8 mouse cellular contexts compared by ENCODE assay signal in the genomic region with DNA sequence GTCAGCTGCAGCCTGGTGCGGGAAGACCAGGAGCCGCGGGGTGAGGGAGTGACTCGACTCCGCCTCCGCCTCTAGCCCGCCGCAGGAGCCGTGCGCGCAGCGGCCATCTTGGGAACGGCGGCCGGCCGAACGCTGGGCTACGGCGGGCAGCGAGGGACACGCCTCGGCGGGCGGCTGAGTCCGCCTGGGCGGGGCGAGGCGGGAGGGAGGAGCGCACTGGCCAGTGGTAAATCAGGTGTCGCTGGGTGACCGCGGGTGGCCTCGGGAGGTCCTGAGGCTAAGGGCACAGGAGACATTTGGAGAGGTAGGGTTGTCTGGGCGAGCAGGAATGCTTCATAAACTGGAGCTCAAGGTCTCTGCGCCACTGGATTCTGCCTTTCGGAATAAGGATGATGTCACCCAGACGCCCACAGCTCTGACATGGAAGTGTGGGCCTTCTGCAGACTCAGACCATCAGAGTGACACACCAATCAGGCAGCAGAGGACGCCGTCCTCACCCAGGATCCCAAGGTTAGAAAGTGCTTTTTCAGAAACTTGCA. TPM values are rescaled to one million over a fixed set of nuclear protein-coding genes. Genes with fewer than 3 reads are reported as not detected.
DNase-seq lines count a peak whose midpoint lies in the region; ATAC-seq and TF ChIP-seq lines count a peak whose summit lies in the region.

A gene (minus strand): TSS at position 134 of the 539 bp plus-strand sequence.

- H3K9me3 ChIP-seq in heart, embryonic 12.5 days (replicated peaks) = no peaks in the 10 kb centered on the region
- H3K9me3 ChIP-seq in kidney, postnatal 0 days (replicated peaks; ENCODE audit: low read length) = no peaks in the 10 kb centered on the region

- peak within 1 kb of the TSS; percentile 72 for H3K4me3 ChIP-seq in brown adipose tissue, adult 24 weeks (ENCODE audit: insufficient read depth, low read depth, low read length)
- H3K4me3 ChIP-seq in heart, embryonic 12.5 days = peak within 1 kb of the TSS; percentile 97
- H3K4me3 ChIP-seq in kidney, postnatal 0 days (replicated peaks; ENCODE audit: low read depth, low read length) = peak within 1 kb of the TSS; percentile 93
- peak within 1 kb of the TSS; percentile 82 for H3K4me3 ChIP-seq in liver, adult 2 months (ENCODE audit: insufficient read depth, low read depth, low read length)

- H3K27me3 ChIP-seq in heart, embryonic 12.5 days (replicated peaks) = no peaks in the 10 kb centered on the region
- no peaks in the 10 kb centered on the region for H3K27me3 ChIP-seq in kidney, postnatal 0 days (ENCODE audit: insufficient read depth, low read length)
- H3K27me3 ChIP-seq in liver, adult 2 months (ENCODE audit: control insufficient read depth, insufficient read depth, low read length) = no peaks in the 10 kb centered on the region

- peak within 1 kb of the TSS; percentile 70 for H3K27ac ChIP-seq in brown adipose tissue, adult 24 weeks (replicated peaks; ENCODE audit: low read depth, low read length)
- peak within 1 kb of the TSS; percentile 97 for H3K27ac ChIP-seq in heart, embryonic 12.5 days (ENCODE audit: poor library complexity, severe bottlenecking)
- peak within 1 kb of the TSS; percentile 95 for H3K27ac ChIP-seq in kidney, postnatal 0 days
- peak within 1 kb of the TSS; percentile 70 for H3K27ac ChIP-seq in liver, adult 2 months (replicated peaks; ENCODE audit: insufficient read depth, low read depth, low read length)

- H3K79me2 ChIP-seq in liver, adult 2 months (ENCODE audit: control insufficient read depth, insufficient read depth, low read length) = peaks cover 15% of the 10 kb centered on the region; the same call in 1 of the 2 replicates

- DNase-seq in kidney, postnatal 0 days (ENCODE audit: low spot score) = peak; percentile 93
- DNase-seq in liver, adult 2 months (ENCODE audit: extremely low read depth, low read depth, low spot score) = peak; percentile 71
- DNase-seq in spleen, postnatal 36 days (ENCODE audit: low spot score in 2 of 2) = peak; percentile 86

- H3K4me1 ChIP-seq in brown adipose tissue, adult 24 weeks (ENCODE audit: control insufficient read depth, insufficient read depth, insufficient read length, low read length) = peaks cover 5% of the 10 kb centered on the region
- peaks cover 38% of the 10 kb centered on the region for H3K4me1 ChIP-seq in heart, embryonic 12.5 days (replicated peaks)
- H3K4me1 ChIP-seq in kidney, postnatal 0 days (replicated peaks; ENCODE audit: insufficient read depth, low read length) = 0 out of 2 replicates have a peak, but pooled peaks cover 7% of the 10 kb centered on the region
- H3K4me1 ChIP-seq in liver, adult 2 months (ENCODE audit: control insufficient read depth, insufficient read depth, low read length) = peaks cover 8% of the 10 kb centered on the region; the same call in 1 of the 2 replicates

- under 1% methylated on average over 39 of the region's 39 CpGs for WGBS in heart, embryonic 12.5 days
- WGBS in kidney, postnatal 0 days = 0% methylated on average over 39 of the region's 39 CpGs
- under 1% methylated on average over 38 of the region's 39 CpGs for WGBS in liver, adult 2 months

- ATAC-seq in CD4-positive, CD25-positive, alpha-beta regulatory T cell, adult 4 months = peak; percentile 84
- peak; percentile 97 for ATAC-seq in erythroid progenitor cell, adult 5-6 weeks (replicated peaks; ENCODE audit: low FRiP score, poor library complexity, severe bottlenecking)
- peak; percentile 94 for ATAC-seq in heart, embryonic 12.5 days (ENCODE audit: insufficient number of reproducible peaks, low FRiP score)
- peak; percentile 95 for ATAC-seq in kidney, postnatal 0 days (replicated peaks; ENCODE audit: low FRiP score, low read depth)
- peak; percentile 84 for ATAC-seq in monocyte, adult 5-6 weeks (replicated peaks; ENCODE audit: insufficient number of reproducible peaks, low FRiP score, low TSS enrichment, poor library complexity, severe bottlenecking)

- H3K4me2 ChIP-seq in heart, embryonic 12.5 days = peak within 1 kb of the TSS; percentile 85
- H3K4me2 ChIP-seq in kidney, postnatal 0 days (ENCODE audit: low read length) = peak within 1 kb of the TSS; percentile 82

- peak; percentile 75 for TF ChIP-seq POLR2A in liver, adult 2 months (IDR thresholded peaks at IDR 0.05; ENCODE audit: extremely low read depth, insufficient read depth, low read length)

- no peaks in the 10 kb centered on the region for H3K36me3 ChIP-seq in heart, embryonic 12.5 days
- H3K36me3 ChIP-seq in kidney, postnatal 0 days (ENCODE audit: insufficient read depth, low read length) = no peaks in the 10 kb centered on the region
- no peaks in the 10 kb centered on the region for H3K36me3 ChIP-seq in liver, adult 2 months (ENCODE audit: control insufficient read depth, insufficient read depth, low read length)

- peak within 1 kb of the TSS; percentile 96 for H3K9ac ChIP-seq in heart, embryonic 12.5 days
- peak within 1 kb of the TSS; percentile 94 for H3K9ac ChIP-seq in kidney, postnatal 0 days (ENCODE audit: low read depth, low read length)
- H3K9ac ChIP-seq in liver, adult 2 months (ENCODE audit: low read depth, low read length) = peak within 1 kb of the TSS; percentile 89

- peak; percentile 27; the same call in 1 of the 2 replicates for TF ChIP-seq CTCF in kidney, postnatal 0 days (IDR thresholded peaks at IDR 0.05; ENCODE audit: low read depth)
- TF ChIP-seq CTCF in liver, adult 2 months (IDR thresholded peaks at IDR 0.05; ENCODE audit: low read depth, low read length) = peak; percentile 17; the same call in 1 of the 2 replicates

RNA-seq across cellular contexts. Expression of the gene that starts here (rescaled TPM):
- polyA plus RNA-seq in CD4-positive, CD25-positive, alpha-beta regulatory T cell, adult 4 months (2017; shearing (Covaris generic)) = 10 to 100 TPM; 12.9 to 13.4 TPM
- 7.4 and 11.4 TPM in 2 replicates for polyA plus RNA-seq in brown adipose tissue, adult 24 weeks (2012; ENCODE audit: insufficient read depth, insufficient read length, missing spikeins)
- 8.0 and 10.5 TPM in 2 replicates for total RNA-seq in erythroid progenitor cell, adult 5-6 weeks (2015; ENCODE audit: low replicate concordance)
- 7.4 and 10.4 TPM in 2 replicates for total RNA-seq in erythroid progenitor cell, adult 5-6 weeks (2017; ENCODE audit: low replicate concordance)
- polyA plus RNA-seq in heart, embryonic 12.5 days (2016; fragmentation: Nextera tagmentation; extraction: Ambion mirVana) = 42.9 and 47.4 TPM in 2 replicates
- polyA plus RNA-seq in kidney, postnatal 0 days (2015; fragmentation: Nextera tagmentation; extraction: Ambion mirVana) = 52.5 and 58.7 TPM in 2 replicates
- 19.2 and 26.5 TPM in 2 replicates for total RNA-seq in liver, adult 2 months (2014; rRNA removed)
- polyA plus RNA-seq in liver, adult 2 months (2012; rRNA removed) = 9.3 and 10.7 TPM in 2 replicates
- 20.8 to 45.9 TPM (median 22.8 TPM) in 3 replicates for total RNA-seq in monocyte, adult 5-6 weeks (2017)

Comparison
In these comparisons a context has a peak if more than half of its experiments do, and no peak if none do; other contexts are left out.
1. Peak in every context shown above with its lines: DNase-seq, ATAC-seq, H3K4me3 ChIP-seq and H3K27ac ChIP-seq.